Mouse (Mus musculus) adrenal gland, adult (tissue): ENCODE results near the gene Lrrc4c.

Experiments used
- DNase-seq, 2 experiments: peaks; one replicate each; pipeline ENCODE4 v3.0.0; 2022 to 2023; ENCODE audit warnings: low spot score in 1 of 2; ENCODE audit not compliant: inconsistent age in 2 of 2

The Lrrc4c gene

DNA sequence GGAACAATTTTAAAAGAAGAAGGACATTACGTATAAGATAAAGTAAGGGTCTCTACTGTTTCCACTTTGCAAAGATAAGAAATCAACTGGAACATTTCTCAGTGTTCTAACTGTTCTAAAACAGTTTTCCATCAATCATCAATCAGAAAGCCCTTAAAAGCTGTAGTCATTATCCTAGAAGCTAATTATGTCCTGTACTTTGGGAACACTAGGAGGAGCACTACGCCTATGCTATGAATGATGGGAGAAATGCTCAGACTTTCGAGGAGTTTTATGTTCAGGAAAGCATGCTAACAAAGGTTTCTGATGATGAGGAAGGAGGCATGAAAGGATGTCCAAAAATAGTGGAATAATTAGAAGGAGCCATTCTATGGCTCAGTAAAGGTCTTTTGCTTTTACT is 219.5 kb downstream of the Lrrc4c start:
- no peak for DNase-seq

DNA sequence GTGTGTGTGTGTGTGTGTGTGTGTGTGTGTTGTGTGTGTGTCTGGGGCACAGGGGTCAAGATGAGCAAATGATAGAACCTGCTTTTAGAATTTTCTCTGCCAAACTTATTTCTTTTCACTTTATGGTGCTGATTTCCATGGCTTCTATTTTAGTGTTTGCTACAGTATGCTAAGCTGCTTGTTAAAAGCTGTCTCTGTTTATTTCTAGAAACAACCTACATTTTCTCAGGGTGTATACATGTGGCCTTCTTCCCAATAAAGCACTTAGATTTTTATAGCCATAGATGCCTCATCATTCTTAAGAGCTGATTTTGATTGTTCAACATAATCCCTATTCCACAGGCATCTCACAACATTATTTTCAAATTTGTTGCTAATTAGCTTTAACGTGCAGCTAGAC is 229.2 kb downstream of the Lrrc4c start:
- no peak for DNase-seq

DNA sequence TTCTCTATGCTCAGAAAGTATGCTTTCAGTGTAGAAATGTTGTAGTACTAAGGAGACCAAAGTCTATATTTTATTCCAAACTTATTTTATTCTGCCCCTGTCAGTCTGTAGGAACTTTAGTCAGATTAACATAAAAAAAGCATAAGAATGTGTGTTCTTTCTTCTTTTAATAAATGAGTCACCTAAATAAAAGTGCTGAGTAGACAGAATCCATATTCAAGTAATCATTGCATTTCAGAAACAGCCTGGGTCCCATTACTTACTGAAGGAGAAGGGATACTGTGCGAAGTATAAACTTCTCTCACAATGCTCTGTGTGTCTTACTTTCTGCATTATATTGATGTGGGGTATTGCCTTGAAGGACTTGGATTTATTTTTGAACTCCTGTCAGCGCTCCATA is 255.8 kb downstream of the Lrrc4c start:
- DNase-seq = no peak

DNA sequence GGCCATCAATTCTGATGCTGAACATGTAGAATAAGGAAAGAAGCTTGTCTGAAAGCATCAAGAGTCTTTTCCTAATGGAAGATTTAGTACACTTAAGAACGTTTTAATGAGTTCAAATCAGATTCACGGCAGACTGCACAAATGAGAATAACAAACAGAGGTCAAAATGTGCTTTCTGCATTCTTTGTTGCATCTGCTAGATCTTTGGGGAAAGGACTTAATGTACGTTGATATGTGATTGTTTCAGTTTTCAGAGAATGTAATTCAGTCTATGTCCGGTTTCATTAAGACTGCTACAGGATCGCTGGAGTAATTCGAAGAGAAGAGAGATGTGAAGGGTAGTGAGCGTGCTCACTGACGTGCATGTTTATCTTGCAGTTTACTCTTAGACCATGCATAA is 259.7 kb downstream of the Lrrc4c start:
- no peak for DNase-seq

DNA sequence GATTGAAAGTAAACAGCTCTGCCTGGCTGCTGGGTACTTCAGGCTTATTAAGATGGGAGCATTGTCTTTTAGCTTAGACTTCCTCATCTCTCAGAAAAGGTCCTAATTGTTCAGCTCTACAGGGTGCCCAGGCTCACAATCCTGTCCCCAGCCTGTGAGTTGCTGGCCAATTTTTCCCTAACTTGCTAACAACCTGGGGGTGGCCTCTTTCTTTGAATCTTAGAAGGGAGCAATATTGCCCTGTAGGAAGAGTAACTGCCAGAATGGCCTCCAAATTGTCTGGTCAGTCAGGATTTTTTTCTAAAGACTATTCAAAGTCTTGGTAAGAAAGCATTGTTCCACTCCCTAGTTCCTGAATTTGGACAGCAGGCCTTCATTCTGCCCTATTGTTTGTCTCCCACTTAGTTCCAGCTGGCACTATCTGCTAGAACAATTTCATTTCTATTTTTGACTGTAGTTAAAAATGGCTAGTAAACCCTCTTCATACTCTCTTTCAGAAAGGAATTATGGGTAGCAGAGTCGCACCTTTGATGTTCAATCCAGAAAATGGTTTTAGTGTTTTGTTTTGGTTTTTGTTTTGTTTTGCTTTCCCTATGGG is 262.3 kb downstream of the Lrrc4c start:
- no peak for DNase-seq

DNA sequence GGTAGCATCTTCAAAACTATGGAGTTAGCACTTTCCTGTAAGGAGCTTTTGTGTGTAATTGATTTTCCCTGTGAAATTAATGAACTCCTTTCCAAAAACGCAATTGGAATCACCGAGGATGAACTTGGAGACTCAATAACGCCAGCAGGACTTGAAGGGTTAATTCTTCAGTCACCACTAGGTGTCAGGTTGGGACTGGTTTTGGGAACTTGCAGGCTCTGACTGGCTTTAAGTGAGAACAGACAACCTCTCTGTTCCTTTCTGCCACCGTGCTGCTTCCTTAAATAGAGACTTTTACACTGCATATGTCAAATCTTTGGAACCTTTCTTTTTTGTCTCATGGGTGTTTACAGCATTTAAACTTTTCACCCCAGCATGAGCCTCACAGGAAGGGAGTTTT is 267.7 kb downstream of the Lrrc4c start:
- DNase-seq = peak; percentile 7 to 64

DNA sequence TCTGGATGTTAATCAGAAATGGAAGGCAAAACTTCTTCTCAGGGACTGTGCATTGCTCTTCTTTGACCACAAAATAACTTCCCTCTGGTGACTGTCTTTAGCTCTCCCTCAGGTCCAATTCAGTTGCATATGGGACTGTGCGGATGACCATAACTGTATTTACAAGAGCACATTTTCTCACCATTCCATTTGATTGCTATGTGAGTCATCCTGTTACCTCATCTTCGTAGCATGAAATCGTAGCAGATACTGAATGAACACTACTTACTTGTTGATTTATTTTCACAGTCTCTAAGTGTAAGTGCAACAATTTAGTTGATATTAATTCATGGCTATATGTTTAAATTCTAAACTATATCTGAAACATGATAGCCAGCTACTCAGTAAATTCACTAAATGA is 286.8 kb downstream of the Lrrc4c start:
- no peak for DNase-seq

DNA sequence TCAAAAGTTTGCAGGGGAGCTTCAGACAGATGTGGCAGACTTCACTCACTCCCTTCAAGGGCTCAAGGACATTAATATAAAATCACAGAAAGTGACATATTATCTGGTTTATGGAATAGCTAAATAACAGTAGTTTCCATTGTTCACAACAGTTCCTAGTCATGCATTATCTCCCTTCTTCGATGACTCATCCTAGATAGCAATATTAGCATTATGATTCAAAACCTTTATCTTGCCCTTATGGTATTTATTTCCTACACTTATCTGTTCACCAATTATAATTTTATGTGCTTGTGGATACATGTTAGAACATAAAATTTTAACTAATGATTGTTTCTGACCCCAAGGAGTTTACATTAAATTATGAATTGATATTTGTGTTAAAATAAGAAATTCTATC is 296.2 kb downstream of the Lrrc4c start:
- DNase-seq = no peak

DNA sequence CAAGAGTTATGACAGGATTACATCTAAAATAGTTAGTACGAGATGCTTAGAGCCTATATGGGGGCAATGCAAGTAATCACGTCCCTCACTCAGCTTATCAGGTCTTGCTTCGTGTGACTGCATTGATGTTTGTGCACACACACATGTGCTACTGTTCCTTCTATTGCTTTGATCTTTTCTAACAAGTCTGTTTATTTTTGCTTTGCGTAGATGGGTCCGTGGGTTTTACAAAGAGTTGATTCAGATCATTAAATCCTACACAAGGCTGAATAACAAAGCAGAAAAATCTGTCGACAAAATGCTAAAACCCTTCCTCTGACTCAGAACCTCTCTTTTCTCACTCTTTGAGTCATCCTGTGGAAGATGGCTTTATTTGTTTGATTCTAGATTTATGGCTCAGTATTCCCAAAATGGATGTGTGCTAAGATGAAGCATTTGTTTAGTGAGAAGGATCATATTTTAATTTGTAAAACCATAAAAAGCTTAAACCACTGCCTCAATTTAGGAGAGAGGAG is 300.8 kb downstream of the Lrrc4c start:
- DNase-seq = no peak

DNA sequence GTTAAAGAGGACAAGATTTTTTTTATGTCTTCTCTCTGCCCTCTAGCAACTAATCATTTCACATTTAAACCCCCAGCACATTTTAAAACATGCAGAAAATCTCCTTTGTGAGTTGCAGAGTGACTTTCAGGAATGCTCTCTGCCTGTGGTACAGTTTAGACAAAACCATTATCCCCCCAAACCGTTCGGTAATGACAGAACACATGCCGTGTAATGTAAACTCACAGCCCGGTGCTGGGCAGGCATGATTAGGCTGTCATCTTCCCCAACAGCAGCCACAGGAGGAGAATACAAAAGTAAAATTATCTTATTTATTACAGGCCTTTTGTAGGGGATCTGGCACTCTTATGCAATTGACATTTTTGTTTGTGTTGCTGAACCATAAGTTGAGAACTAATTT is 349.1 kb downstream of the Lrrc4c start:
- DNase-seq = no peak

DNA sequence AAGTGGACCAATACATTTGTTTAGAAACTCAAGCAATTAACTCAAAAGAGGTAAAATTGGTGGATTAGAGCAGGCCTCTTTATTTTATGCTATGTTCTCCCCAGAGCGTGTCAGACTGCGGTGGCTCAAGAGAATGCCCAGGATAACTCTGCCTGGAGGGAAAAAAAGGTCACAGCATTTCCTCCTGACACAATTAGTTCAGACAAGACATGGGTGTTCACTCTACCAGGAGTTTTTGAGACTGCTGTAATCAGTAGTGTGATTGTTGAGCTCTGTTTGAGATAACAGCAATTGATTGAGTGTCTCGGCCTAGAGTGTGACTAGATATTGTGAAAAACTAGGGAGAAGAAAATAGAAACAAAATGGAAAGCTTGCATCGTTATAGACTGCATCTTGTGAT is 363.8 kb downstream of the Lrrc4c start:
- no peak for DNase-seq

DNA sequence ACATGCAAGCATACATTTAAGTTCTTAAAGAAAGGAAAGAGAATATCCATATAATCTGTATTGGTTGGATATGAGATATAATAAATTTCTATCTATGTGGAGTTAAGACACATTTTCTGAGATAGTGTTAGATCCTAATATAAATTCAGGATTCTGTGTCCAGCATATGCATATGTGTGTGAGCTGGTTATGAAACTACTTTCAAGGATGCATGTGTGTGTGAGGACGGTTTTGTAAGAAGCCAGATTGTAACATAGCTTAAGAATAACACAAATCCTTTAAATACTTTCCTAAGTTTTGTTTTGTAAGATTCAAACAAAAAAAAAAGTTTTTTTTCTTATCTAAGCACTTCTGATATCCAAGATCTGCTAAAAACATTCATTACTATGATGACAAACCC is 367.4 kb downstream of the Lrrc4c start:
- no peak for DNase-seq

DNA sequence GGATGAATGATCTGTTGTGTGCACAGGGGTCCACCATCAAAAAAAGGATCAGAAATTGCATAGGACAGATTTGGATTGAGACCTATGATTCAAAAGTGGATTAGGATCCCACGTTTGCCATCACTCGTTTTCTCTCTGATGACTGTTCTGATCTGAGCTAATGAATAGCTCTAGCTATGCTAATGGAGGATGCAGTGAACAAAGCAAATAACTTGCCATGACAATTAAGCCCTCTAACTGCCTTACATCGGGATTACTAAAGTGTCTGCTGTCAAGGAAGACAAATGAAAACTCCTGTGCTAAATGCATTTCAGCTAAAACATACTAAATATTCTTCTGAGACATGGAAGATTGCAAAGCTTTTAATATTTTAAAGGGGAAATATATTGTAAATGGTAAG is 387.0 kb downstream of the Lrrc4c start:
- no peak for DNase-seq

DNA sequence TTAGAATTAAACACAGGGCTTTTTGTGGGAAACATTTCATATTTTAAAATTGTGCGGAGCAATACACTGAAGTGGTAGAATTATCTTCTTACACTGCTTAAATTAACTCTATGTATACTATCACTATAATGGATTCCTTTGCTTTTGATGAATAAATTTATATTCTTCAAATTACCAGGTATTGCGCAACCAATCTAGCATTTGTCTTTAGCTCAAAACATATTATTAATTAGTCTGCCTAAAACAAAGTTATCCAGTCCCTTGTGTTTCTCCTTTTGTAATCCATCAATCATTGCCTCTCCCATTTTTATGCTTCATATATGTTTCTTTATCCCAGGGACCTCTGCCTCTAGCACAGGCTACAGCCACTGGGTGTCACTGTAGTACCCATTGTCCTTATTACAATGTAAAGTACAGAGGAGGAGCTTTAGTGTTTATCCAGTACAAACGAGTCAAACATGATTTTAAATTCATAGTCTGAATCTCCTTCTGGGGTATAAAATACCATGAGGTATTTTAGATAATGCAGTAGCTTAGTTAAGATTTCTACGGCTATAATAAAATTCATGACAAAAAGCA is 389.9 kb downstream of the Lrrc4c start:
- peak in 1 of 2 experiments; percentile 18 for DNase-seq

DNA sequence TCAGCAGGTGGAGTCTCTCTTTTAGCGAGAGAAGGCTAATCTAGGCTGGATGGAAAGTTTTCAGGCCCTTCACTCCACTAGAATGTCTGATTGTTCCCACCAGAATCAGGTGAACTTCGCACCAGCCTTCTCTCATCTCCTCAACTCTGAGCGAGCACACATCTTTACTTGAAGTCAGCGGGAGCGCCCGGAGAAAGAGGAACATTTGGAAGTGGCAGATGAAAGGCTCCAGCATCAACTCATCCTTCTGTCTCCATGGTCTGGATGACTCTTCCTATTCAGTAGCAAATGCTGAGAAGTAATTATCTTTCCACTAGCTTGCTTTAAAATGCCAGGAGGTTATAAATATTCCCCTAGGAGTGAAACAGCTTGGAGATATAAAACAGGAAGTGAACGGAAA is 396.6 kb downstream of the Lrrc4c start:
- no peak for DNase-seq

DNA sequence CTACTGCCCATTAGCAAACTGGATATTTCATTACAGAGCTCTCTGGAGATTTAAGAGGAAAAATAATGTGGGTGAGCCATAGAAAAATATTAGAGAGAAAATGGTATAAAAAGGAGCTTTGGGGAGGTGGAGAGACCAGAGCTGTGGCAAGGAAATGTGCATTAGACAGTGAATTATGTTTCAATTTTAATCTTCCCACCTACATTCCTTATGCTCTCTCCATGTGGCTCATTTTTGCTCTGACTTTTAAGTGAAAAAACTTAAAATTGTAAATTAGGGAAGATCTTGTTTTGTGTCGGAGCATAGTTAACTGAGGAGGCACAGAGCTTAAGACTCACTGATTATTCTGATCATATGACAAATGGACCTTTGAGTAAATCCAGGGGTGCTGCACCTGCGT is 399.4 kb downstream of the Lrrc4c start:
- no peak for DNase-seq

DNA sequence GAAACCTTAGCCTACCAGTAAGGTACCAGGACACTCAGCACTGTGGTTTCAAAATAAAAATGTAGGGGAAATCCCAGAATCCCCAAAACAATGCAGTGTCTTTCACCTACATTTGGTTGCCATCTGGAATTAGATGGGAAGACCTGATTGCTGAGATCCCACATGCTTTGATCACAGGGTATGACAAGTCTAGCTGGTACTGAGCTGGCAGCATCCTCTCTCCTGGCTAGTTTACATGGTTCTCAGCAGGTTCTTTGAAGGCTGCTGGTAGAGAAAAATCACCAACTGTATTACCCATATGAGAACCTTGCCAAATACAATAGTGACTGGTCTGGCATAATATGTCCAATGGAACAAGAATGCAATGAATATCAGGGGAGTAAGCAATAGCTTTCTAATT is 405.4 kb downstream of the Lrrc4c start:
- DNase-seq = no peak

DNA sequence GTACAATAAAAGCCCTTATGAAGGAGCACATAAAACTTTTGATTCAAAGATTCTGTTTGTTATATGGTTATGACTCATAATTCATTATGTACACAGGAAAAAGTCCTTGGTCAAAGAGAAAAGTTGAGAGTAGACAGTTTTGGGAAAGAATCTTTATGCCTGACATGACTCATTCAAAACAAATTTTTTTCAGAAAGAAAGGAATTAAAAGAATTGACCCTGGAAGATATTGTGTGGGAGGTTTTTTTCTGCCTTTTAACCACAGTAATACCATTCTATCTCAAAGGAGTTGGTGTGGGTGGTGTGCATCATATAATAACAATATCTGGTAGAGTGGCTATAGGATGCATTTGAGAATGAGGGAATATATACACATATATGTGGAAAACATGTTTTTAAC is 418.1 kb downstream of the Lrrc4c start:
- DNase-seq = no peak

DNA sequence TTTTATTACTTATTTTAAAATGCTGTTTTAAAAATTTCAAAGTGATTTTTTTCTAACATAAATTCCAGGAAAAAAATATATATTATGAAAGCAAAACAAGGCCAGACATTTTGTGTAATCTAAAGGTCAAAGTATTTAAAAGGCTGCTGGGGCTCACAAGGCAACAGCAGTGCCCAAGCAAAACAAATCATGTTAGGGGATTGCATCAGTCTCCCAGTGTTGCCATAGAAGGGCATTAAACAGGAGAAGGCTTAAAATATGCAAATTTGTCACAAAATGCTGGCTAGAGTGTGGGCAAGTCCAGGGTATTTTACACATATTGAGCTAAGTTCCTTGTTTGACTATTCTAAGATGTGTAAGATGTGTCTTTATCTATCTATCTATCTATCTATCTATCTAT is 437.1 kb downstream of the Lrrc4c start:
- DNase-seq = no peak

DNA sequence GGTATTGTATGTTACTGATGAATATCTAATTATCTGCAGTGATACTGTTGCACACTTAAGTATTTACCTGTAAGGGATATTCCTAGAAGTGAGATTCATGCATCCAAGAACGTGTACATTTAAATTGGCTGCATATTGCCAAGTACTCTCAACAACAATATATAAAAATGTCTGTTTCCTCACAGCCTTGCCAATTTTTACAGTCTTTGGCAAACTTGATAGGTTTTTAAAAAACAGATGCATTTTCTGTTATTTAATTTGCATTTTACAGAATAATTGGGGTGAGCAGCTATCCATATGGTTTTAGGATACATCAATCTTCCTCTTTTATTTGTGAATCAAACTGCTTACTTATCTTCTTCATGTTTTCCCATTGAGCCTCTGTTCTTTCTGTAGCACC is 439.7 kb downstream of the Lrrc4c start:
- DNase-seq = peak in 1 of 2 experiments; percentile 3

DNA sequence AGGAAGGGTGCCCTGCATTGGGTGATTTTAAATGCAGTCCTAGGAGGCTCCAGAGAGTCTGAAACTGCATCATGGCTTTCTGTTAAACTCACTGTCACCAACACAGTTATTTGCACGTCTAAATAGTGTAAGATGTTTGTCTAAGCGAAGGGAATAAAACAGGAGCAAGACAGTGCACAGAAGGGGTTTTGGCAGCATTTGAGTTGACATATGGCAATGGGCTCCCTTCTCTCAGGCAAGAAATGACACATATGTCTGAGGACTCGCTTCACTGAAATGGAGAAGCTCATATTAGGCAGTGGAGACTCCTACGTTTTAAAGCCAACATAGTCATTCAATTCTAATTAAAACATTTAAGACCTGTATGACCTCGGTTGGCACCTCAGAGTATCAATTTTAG is 445.6 kb downstream of the Lrrc4c start:
- no peak for DNase-seq

DNA sequence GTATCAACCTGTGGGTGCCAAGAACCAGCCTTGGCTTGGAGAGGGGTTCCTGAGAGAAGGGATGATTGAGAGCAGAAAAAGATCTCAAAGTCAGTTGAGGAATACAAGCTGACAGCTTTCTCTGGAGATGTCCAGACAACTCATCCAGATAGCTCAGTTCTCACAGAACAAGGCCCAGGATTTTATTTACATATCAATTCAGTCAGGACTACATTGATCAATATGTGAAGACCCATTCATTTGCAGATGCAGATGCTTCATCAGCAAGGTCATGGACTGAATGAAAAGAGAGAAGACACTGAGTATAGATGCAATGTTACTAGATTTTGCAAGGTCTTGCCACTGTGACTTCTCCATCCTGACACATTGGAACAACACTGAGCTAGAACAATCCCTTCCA is 457.4 kb downstream of the Lrrc4c start:
- no peak for DNase-seq

DNA sequence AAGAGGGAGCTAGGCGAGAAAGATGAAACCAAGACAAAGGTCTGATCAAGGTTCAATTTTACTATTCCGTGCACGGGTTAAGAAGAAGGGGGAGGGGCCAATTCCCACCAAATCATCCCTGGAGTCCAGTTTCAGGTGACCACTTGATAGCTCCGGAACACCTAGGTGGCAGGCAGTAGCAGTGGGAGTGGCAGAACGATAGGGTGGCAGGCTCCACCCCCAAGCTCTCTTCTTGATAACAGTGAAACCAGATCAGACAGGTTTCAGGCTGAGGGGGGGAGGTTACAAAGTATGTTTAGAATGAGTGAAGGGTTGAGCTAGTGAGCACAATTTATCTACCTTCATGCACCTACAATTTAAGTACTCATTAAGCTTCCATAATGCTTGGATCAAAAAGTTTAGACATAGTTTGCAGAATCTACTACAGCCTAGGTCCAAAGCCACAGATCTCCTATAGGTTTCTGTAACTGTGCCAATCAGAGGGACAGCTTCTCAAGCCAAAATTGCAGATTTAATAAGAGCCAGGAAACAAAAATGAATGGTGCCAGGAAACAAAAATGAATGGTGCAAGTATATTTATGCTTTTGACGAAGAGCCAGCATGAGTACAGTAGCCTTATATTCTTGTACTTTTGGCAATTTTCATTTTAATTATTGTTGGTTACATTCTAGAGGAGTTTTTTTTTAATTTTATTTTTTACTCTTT is 478.9 kb downstream of the Lrrc4c start:
- no peak for DNase-seq
